Mouse (Mus musculus) heart, adult 9 months (tissue): Measurements from ENCODE around the gene Svop.

Experiments
- DNase-seq, 2 experiments: peaks; one replicate each; pipeline ENCODE4 v3.0.0; 2022; ENCODE audit warnings: low spot score in 2 of 2

The Svop gene

GRCm38 (mm10) chr5:114046151-114046550 lies 45.2 kb downstream of the Svop start:
- DNase-seq: no peak

DNA sequence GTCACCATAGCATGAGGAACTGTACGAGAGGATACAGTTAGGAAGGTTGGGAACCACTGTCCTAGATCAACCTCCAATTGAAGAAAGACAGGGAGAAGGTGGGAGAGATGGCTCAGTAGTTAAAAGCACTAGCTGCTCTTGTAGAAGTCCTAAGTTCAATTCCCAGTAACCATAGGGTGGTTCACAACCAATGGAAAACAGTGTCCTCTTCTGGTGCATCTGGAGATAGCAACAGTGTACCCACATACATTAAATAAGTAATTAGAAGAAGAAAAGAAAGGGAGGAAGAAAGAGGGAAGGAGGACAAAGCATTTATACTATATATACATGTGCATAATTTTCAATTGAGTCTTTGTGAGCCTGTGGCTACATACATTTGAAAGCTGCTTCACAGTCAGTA lies 46.2 kb downstream of the Svop start:
- DNase-seq: no peak

DNA sequence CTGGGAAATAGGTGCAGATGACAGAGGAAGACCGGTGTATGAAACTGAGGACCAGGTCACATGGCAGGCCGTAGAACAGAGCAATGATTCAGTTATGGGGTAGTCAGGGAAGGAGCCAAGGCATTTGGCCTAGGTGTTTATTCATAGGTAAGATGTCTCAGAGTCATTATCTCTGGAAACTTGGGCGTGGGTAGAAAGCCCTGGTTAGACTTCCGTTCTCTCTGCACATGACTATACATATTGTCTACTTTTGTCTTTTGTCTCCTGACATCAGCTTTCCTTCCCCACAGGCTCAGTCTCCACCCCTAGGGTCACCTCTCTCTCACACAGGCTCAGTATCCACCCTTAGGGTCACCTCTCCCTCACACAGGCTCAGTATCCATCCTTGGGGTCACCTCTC lies 47.6 kb downstream of the Svop start:
- no peak for DNase-seq

DNA sequence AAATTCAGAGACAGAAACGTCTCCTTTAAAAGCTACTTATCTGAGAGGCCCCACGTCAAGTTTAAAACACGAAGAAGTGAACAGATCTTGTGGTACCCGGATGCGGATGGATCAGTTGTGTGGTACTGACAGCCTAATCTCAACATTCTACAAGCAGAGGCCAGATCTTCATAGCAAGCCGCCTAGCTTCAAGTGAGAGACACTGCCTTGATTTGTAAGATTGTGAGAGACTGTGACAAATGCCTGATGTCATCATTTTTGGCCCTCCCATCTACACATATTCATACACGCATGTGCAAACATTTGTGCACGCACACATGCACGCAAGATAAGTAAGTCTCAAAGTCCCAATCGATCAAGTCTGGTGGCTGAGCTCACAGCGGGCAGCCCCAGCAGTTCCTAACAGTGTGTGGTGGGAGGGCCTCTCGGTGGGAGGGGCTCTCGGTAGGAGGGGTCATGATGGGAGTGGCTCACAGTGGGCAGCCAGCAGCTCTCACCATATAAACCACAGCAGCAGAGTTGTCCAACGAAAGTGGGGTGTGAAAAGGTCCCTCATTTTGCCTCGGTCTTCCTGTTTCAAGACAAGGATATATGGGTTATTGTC lies 49.9 kb downstream of the Svop start:
- DNase-seq: no peak

DNA sequence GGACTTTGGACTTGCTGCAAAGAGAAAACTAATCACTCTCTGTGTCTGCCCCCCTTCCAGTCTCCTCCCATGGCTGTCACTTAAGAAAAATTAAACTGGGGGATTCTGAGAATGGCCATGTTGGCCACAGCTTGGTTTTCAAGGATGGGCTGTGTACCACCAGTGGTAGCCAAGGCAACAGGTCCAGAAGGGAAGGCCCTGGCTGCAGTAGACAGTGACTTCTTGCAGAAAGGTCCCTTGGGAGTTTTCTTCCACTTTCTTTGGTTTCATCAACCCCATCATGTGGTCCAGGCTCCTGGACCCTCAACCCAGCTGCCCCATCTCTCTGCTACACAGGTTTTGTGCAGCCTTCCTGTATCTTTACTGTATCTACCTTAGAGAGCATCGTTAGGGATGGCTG lies 50.5 kb downstream of the Svop start:
- DNase-seq: no peak

GRCm38 (mm10) chr5:114040508-114040907 lies 50.9 kb downstream of the Svop start:
- no peak for DNase-seq

DNA sequence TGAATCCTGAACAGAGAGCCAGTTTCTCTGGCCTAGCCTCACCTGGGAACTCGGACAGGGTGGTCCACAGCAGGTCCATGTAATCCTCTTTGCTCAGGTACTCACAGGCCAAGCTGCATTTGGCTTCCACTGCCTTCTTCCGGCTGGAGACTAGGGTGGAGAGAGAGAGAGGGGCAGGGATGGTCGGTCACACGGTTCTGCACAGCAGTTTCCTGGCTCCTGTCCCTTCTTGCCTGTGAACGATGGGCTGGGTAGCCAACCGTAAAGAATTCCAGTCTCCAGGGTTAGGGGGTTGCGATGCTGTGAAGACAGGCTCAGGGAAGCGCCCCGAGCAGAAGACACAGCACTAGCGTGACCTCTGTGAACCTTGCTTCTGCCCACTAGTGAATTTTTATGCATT lies 56.3 kb downstream of the Svop start:
- no peak for DNase-seq

DNA sequence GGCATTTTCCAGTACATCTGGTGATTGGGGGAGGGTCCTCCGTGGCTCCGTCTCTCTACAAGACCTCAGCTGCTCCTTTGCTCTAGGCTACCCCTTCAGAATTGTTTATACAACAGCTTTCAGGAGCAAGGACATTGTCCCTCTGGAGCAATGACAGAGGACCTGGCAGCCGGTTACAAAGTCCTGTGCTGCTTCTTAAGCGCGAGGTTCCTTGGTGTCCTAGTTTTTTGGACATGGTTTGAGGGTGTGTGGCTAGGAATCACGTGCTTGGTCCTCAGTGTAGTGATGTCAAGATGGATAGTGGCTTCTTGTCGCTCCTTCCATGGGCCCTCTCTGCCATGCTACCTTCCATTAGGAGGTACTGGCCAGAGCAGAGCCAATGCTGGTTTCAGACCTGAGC lies 57.0 kb downstream of the Svop start:
- DNase-seq: no peak

DNA sequence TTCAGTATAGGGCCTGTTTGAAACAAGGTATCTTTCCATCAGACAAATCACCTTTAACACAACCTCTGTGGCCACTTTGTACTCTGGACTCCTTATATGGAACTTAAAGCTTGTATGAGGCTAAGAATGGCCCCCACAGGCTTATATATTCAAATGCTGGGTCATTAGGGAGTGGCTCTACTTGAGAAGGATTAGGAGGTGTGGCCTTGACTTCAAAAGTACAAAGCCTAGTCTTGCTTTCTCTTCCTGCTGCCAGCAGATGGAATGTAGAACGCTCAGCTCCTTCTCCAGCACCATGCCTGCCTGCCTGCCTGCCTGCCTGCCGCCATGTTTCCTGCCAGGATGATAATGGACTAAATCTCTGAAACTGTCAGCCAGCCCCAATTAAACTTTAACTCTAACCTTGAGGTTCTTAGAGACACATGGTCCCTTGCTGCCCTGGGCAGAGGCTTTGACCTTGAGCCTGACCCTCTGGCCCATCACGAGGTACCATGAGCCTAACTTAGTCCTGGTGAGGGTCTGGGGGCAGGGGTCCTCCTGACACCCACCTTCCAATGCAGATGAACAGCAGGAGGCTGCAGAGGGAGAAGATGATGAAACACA lies 59.1 kb downstream of the Svop start:
- no peak for DNase-seq

DNA sequence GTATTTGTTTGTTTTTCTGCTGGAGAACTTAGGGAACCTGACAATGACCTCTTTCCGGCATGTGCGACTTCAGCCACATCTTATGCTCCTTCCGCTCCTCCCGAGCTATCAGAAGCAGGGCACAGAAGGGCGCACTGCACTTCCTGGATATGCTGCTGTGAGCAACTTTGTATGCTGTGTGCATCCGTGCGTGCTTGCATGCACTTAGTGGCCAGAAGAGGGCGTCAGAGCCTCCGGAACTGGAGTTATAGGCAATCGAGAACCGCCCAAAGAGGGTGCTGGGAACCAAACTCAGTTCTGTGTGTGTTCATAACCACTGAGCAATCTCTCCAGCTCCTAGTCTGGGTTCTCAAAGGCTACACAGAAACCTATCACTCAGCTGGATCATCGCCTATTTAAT lies 60.7 kb downstream of the Svop start:
- DNase-seq: no peak

DNA sequence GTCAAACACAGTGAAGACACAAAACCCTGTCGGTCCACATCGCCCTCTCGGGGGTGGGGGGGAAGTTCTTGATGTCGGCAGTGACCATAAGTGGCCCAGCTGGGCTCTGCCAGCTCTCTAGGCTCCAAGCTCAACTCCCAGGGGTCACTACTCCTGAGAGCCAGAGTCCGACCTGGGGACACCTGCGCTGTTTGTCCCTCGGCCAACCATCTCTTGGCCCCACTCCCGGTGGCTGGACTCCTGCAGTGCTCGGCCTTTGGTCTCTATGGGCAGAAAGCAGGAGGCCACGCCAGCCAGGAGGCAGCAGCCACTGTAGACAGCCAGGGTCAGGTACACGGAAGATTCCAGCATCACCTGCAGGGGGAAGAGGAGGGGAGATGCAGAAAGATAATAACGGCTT lies 63.3 kb downstream of the Svop start:
- DNase-seq: no peak

DNA sequence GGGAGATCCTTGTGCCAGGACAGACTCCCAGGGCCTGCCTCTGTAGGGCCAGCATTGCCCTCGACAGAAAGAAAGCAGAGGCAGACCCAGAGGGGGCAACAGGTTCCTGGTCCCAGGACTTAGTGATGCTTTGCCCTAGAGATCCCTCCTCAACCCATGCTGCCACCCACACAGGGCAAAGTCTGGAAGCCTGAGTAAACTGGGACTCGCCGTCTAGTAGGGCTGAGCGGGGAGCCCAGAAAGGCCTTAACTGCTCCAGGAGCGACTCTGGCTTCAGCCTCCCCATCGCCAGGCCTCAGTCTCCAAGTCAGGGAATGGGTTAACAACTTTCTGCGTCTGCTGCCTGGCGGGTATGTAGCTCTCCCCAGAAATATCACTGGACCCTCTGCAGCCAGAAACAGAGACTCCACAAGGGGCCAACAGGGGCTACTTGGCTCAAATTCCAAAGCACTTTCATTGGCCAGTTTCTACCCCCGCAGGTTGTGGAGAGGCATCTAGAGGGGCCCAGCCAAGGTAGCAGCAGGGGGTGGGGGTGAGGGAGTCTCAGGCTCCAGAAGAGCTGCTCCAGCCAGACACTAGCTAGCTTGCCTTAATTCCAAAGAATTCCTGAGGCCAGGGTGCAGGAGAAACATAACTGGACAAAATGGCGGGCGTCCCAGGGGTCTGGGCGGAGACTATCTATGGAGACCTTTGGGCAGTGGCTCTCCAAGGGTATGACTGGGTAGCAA lies 64.0 kb downstream of the Svop start:
- no peak for DNase-seq

DNA sequence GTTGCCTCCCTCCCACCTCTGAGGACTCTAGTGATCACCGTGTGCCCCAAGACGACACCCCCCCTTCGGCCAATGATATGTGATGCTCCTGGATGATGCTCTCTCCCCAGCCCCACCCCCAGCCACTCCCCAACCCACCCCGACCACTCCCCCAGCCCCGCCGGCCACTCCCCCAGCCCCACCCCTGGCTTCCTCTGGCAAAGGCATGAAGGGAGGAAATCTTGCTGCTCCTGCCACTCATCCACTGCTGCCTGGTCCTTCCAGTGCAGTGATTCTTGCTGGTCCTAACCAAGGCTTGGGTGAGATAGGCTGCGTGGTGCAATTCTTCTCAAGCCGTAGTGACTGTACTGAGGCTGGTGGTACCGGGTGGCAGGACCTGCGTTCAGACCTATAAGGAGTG lies 66.5 kb downstream of the Svop start:
- no peak for DNase-seq

- DNase-seq: no peak
Measured at GRCm38 (mm10) chr5:114024390-114024789, 67.0 kb downstream of the Svop start.

- DNase-seq: no peak
Measured at GRCm38 (mm10) chr5:114015121-114015520, 76.2 kb downstream of the Svop start.

GRCm38 (mm10) chr5:114009049-114009448 lies 82.3 kb downstream of the Svop start:
- DNase-seq: no peak

DNA sequence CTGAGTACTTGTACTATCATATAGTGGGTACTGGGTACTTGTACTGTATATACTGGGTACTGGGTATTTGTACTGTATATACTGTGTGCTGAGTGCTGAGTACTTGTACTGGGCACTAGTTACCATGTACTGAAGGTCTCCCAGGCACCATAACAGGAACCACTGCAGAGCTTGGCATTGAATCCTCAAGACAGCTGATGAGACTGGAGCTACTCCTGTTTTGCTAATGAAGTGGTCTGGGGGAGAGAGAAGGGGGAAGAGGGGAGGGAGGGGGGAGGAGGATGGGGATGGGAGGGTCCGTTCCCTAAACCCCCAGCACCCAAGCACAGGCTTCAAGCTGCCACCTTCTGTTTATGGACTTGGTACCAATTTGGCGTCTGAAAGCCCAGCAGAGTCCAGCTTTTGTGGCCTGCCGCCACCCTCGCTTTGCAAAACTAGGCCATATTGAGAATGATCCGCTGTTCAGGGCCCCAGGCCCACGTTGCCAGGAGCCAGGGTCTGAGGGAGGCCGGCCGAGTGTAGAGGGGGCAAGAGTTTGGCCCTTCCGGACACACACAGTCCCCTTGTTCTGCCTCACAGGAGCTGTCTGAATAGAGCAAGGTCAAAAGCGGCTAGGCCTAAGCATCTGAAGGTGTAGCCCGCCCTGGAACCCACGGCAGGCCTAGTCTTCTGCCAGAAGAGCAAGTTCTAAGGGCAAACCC lies 83.5 kb downstream of the Svop start:
- DNase-seq: no peak

DNA sequence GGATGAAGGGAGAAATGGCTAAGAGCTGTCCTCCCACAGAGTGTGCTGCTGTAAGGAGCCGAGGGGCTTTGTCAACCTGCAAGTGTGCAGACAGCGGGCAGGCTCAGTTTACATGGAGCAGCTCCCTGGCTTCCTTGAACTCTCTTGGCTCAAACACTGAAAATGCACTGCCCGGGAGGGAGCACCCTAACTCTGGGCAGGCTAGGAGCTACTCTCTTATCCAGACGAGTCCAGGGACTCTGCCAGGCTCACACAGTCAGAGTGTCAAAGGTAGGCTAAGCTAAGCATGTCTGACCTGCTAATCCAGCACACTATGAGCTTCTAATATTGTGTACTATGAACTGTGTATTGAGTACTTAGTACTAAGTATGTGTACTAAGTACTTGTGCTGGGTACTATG lies 84.4 kb downstream of the Svop start:
- DNase-seq: no peak

DNA sequence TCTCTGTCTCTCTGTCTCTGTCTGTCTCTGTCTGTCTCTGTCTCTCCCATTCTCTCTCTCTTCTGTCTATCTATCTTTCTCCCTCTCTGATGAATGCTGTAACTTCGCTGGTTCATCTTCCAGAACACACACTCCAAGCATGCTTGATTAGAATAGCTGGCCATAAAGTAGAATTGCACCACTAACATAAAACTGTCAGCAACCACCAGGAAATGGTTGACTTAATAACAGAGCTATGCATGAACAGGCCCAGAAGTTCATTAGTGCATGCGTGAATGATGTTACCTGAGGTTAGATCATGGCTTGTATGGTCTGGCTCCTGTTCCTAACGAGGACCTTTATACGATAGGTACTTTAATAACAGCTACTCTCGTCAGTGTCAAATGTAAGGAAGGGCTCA lies 86.3 kb downstream of the Svop start:
- no peak for DNase-seq

GRCm38 (mm10) chr5:114004573-114004972 lies 86.8 kb downstream of the Svop start:
- no peak for DNase-seq

DNA sequence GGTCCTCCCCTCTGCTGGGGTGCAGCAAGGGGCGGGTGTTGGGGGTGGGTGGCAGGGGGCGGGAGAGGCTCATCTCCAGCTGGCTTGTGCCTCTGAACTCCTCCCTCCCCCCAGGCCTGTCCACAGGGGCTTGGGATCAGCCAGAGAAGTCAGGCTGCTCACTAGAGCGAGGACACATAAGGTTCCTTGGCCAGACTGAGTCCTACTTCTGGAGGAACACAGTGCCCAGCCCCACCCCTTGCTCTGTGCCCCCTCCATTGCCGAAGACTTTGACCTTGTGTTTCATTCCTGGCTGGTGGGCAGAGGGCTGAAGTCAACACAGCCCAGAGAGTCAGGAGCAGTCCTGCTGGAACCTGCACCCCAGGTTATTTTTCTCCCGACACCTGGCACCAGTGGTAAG lies 87.8 kb downstream of the Svop start, which contains the start of gene Dao:
Gene Dao, plus strand, starts transcription at position 162 of the 400 bp plus-strand sequence.
- DNase-seq: no peak

- no peak for DNase-seq
Measured at GRCm38 (mm10) chr5:113999382-113999781, 92.0 kb downstream of the Svop start.

- no peak for DNase-seq
Measured at GRCm38 (mm10) chr5:113996458-113996857, 94.9 kb downstream of the Svop start.
